Mouse (Mus musculus): ENCODE data around the gene Wipi2. TPM values are rescaled to one million over a fixed set of nuclear protein-coding genes. Genes with fewer than 3 reads are reported as not detected.

The Wipi2 gene
- total RNA-seq, 2 experiments from 2014 or later, result 93.6 to 102 TPM

Other genes starting within 250 kb of the Wipi2 start
- 10 to 100 TPM; 22.9 to 23.6 TPM for gene Foxk1, start 226.2 kb upstream of the Wipi2 start, total RNA-seq (2021)
- gene Ap5z1, start 163.8 kb upstream of the Wipi2 start, total RNA-seq (2021), result 10 to 100 TPM; 14.0 to 18.9 TPM
- gene Papolb, start 97.6 kb upstream of the Wipi2 start, total RNA-seq (2021), result under 1 TPM; 0.21 to 0.27 TPM
- gene Radil, start 76.6 kb upstream of the Wipi2 start, total RNA-seq (2021), result 10 to 100 TPM in 1 of 2 experiments, 1 to 10 TPM in 1; 8.0 to 10.7 TPM
- 10 to 100 TPM; 46.5 to 54.0 TPM for gene Mmd2, start 18.9 kb upstream of the Wipi2 start, total RNA-seq (2021)
- gene Slc29a4, start 64.8 kb downstream of the Wipi2 start, total RNA-seq (2021), result 10 to 100 TPM; 17.2 to 24.0 TPM
- 10 to 100 TPM; 77.5 to 98.6 TPM for gene Tnrc18, start 190.0 kb downstream of the Wipi2 start, total RNA-seq (2021)

Measured in adrenal gland, postnatal 10 days (tissue).